Mouse (Mus musculus) layer of hippocampus, postnatal 10 days (tissue): ENCODE results near the gene Gsn. TPM values are rescaled to one million over a fixed set of nuclear protein-coding genes. Genes with fewer than 3 reads are reported as not detected.

ENCODE experiments used
- DNase-seq, 2 experiments: peaks; one replicate each; pipeline ENCODE4 v3.0.0; 2021; ENCODE audit warnings: low spot score in 2 of 2
- total RNA-seq, 2 experiments: library from RNA; stranded (reverse); gene quantifications; 2 replicates each; pipeline ENCODE4 v1.2.3; 2021

Gsn gene
- total RNA-seq, 2 experiments from 2014 or later, result 23.9 to 24.2 TPM

DNA sequence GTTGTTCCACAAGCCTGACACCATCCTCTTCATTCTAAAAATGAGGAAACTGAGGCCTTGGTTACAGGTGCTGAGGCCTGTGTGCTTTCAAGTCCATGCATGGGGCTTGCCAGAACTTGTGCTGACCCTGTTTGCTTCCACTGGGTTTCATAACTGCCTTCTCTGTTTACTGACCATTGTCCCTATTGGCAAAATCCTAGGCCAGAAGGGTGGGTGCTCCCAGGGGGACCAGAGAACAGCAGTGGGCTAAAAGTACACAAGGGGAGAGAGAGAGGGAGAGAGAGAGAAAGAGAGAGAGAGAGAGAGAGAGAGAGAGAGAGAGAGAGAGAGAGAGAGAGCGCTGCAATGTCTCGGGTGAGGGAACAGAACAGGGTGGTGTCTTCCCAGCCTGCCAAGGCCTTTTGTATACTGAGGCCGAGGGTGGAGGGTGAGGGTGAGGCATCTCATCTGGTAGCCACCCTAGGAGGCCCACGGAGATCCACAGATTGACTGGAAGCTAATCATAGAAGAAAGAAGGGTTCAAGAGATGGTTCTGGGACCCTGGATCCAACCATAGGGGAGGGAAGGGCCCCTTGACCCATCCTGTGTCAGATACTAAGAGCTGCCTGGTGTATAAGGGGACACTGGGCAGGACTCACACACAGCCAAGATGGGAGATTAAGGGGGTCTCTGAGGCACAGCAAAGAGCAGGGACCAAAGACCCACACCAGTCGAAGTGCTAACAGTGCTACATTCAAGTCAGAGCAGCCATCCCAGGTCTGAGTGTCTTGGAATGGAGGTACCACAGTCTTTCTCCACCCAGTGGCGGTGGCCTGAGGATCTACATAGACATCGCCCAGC, 22.4 kb downstream of the Gsn start:
- no peak for DNase-seq

DNA sequence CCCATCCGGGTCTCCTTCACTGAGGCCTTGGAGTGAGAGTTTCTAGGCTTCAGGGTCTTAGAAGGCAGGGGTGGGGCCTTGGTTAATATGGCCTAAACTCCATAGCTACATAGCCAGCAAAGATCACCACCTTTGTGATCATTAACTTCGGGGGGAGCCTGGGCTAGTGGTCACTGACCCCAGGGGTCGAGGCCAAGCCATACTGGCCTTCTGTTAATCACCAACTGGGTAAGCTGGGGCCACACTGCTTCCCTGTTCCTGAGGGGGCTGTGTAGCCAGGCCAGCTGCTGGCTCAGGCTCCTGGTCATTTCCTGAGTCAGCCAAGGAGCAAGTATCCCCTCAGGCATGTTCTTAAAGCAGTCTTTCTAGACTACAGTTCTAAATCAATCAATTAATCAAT, 23.8 kb downstream of the Gsn start:
- no peak for DNase-seq

DNA sequence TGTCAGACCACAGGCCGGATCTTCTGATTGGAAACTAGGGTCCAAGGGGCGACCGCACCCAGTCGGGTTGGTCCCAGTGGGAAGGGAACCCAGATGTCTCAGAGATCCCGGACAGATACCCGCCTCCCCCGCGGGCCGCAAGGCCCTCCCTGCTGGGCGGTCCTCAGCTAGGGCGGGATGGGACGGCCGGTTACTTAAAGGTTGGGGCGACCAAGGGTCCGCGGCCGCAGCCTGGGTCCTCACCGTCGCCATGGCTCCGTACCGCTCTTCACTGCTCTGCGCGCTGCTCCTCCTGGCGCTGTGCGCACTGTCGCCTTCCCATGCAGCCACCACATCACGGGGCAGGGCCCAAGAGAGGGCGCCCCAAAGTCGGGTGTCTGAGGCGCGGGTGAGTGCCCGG, 26.0 kb downstream of the Gsn start:
- DNase-seq, result no peak

DNA sequence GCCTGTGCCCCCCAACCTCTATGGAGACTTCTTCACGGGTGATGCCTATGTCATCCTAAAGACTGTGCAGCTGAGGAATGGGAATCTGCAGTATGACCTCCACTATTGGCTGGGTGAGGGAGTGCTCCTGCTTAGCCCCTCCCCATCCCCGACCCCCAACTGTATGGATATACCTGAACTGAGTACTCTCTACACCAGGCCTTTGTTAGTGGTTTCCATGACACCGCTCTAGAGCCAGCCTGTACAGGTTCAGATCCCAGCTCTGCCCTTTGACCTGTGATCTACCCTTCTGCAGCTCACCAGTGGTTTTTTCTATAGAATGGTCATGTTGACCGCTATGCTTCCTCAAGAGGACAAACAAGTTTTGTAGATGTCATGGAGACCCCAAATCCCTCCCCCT, 27.8 kb downstream of the Gsn start:
- no peak for DNase-seq

DNA sequence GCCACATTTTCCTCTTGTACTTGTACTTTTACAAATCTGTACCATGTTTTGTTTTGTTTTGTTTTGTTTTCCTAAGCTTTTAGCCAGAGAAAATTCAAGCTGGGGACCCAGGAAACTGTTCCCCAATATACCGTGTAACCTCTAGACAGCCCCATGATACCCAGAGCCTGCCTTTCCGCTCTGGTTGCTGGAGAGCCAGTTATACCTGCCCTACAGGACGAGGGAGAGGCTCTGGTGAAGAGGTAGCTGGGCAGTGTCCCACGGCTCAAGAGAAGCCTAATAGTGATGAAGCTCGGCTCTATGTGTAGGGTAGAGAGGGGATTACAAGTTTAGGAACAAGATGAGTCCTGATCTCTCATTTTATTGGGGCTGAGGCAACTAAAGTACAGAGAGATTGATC, 29.0 kb downstream of the Gsn start:
- DNase-seq, result no peak

DNA sequence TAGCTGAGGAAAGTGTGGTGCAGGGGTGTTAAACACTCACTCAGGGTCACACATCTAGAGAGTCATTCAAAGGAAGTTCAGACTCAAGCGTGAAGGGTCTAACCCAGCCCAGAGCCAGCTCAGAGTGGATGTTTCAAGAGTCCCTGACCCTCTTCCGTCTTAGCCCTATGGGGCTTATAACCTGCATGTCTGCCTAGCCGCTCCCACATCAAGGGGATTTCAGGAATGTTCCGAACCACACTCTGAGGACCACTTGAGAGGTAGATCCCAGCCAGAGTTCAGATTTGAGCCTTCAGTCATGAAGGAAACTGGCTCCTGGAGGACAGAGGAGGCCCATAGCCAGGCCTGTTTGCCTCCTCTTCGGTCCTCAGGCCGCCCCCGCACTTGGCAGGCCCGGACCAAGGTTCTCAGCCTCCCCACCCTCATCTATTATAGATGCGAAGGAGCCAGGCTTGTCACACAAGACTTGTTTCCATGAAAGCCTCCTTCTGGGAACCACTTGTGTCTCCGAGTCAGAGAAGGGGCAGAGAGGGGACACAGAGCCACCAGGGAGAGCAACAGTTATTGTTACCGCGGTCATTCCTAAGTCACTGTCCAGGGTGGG, 30.9 kb downstream of the Gsn start:
- no peak for DNase-seq

DNA sequence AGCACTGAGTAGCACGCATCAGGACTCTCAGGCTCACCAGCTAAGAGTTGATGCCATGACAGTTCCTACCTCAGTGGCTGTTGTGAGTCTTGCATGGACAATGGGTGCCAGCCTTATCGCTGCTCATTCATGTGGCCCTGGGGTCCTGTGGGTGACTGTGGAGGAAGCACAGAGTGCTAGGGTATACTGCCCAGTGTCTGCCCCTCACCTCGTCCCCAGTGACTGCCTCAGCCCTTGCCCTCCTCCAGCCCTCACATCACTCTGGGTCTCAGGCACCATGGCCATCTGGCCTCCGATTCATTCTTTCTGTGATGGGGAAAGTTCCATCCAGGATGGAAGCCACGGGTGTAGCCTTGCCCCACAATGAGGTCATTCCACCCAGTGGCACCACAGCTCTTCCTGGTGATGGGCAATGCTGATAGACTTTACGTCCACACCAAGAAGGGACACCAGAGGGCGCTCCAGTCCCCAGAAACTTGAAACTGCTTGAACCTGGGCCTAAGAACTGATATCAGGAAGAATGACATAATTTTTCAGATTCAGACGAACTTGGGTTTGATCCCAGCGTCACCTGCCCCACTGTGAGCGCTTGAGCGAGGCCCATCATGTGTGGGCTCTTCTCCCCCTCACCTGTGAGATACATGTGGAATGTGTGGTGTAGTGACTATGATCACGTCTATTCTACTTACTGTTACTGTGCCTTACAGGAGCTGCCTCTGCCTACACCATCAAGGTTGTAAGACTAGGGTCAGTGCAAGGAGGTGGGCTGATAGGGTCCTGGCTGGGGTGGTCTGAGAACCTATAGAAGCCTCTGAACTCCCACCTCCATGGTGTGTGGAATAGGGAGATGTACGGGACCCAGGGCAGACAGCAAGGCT, 32.8 kb downstream of the Gsn start:
- peak; percentile 87 to 88 for DNase-seq

DNA sequence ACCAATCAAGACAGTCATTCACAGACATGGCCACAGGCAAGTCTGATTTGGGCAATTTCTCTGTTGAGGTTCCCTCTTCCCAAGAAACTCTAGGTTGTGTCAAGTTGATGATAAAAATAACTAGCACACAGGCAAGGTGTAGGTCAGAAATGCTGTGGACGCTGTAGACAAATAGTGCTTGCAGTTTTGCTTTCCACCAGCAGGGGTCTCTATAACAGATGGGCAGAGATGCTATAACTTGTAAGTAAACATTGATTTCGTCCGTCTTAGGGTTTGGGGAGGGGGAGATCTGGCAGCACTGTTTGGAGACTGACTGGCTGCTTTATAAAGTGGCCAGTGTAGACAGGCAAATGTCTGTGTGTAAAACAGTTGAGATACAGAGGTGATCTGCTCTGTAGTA, 35.7 kb downstream of the Gsn start:
- peak; percentile 51 to 61 for DNase-seq

DNA sequence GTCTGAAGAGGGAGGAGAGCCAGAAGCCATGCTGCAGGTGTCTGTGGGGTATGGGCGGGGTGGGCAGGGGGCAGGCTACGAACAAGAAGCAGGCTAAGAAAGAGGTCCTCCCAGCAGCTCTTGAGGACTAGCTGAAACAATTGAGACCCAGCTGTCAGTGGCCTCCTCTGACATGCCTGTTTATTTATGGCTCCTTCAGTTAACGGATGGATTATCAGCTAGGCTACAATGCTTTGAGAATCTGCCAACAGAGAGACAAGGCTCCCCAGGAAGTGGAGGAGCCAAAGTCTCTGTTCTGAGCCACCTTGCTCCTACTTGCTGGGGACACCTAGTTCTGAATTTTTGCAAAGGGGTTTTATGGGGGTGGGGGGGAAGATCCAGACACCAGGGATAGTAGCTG, 36.5 kb downstream of the Gsn start:
- no peak for DNase-seq

DNA sequence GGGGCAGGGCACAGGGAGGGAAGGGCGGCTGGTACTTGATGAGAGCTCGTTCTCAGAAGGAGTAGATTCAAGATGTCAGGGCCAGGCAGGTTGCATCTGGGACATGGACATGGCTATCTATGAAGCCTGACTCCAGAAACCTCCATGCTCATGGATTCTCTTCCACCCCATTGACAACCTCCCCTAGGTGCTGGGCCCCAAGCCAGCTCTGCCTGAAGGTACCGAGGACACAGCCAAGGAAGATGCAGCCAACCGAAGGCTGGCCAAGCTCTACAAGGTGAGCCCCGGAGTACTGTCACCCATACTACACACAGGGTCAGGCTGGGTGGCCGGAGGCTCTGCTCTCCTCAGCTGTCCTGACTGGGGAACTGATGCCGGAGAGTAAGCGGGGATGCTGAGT, 37.1 kb downstream of the Gsn start:
- DNase-seq, result no peak

DNA sequence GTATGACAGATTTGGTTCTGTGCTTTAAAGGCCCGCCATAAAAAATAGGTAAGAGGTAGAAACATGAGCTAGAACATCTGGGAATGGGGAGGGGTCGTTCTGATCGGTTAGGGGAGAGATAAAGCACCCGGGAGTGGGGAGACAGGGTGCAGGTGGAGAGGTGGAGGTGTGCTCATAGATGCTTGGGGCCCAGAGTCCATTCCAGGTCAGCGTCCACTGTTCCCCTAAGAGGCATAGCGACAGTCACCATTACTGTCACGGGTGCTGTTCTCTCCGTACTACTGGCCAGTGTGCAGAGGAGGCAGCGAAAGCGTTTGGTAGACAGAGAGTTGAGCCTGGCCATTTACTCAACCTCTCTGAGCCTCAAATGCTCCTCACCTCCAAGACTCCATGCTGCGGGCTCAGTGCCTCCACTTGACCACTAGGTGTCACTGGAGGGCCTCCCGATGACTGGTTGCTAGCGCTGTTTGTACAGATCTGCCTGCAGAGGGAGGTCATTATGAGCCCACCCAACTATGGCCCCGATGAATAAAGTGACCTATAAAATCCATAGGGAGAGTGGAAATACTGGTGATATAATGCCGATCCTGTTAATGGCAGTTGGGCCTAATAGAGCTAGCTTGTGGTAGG, 41.6 kb downstream of the Gsn start:
- peak; percentile 85 to 88 for DNase-seq

DNA sequence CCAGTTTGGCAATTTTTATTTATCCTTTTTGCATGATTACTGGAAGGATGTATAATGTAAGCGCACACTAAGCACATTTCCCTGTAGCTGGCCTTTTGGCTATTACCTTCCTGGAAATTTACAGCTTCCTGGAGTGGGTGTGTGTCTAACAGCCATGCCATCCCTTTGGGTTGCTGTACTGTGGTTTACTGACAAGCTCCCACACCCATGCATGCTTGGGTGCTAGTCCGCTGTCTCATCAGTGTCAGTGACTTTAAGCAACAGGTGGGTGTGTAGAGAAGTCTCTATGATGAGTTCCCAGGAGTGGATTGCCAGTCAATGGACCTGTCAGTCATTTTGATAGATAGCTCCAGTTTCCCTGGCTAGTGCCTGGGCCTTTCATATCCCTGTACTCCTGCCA, 43.3 kb downstream of the Gsn start:
- no peak for DNase-seq

DNA sequence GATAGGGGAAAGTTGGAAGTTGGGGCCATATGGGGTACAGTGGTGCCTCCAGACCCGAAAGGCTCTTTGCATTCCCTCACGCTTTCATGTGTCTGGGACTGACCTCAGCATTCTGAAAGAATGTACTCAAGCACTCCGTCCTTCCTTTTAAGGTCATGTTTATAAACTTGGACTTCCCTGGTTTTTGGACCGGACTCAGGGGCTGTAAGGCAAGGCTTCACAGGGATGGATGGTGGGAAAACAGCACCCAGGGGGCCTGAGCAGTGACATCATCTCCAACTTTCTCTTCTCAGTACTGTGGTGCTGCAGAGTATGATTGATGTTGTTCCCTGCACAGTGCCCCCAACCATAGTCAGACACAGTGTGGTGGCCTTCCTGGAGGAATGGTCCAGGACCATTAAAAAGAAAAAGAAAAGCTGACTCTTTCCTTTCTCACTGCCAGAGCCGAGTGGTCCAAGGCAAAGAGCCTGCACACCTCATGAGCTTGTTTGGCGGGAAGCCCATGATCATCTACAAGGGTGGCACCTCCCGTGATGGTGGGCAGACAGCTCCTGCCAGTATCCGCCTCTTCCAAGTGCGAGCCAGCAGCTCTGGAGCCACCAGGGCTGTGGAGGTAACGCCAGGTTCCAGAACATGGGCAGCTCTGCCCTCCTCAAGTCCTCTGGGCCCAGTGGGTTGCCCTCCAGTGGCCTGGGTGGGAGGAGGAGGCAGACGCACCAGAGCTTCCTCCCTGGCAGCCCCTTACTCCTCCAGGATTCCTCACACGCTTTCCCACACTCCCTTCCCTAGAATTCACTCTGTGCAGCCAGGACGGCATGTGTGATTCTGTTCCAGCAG, 46.1 kb downstream of the Gsn start:
- no peak for DNase-seq

DNA sequence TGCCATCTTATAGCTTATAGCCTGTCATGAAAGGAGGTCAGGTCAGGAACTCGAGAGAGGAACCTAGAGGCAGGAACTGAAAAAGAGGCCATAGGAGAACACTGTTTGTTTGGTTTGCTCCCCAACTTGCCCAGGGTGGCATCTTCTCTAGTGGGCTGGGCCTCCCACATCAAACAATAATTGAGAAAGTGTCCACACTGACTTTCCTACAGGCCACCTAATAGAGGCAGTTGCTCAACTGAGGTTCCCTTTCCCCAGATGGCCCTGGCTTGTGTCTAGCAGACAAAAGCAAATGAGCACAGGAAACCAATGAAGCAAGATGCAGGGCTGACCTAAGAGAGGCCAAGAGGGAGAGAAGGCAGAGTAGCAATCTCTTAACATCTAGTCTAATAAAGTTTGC, 52.0 kb downstream of the Gsn start:
- no peak for DNase-seq

DNA sequence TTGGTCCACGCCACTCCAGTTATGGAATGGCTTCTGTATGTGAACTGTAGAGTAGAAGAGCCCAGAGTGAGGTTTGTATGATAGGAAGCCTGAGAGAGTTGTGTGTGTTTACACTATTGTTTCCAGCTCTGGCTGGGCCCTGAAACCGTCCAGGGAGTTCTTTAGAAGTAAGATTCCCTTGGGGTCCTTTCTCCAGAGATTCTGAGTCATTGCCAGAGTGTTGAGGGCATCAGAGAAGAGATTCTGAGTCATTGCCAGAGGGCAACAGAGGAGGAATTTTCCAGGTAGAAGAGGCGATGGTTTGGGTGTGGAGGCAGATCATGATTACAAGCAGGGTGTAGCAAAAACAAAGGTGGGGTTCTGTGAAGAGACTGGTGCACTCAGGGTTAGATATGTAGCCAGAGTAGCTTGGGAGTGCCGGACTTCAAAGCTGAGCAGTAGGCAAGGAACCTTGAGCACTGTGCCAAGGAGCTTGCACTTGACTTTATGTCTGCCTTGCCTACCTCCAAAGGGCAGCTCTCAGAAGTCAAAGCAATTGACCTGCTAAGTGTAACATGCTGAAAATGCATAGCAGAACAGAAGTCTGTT, 53.8 kb downstream of the Gsn start:
- no peak for DNase-seq

DNA sequence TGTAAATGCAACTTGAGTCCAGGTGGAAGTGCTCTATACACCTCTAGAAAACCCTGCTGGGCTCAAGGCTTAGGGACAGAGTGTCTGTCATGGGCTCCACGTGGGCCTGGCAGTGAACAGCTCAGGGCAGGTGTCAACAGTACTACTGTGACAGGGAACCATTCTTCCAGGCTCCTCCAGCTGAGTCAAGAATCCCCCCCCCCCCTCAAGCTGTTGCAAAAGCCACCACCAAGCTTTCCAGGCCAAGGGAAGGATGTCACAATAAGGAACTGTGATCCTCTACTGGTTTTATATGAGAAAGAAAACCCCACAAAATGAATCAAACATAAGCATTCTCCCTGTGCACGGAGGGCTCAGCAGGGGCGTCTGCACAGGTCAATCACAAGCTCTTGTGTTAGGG, 58.1 kb downstream of the Gsn start:
- DNase-seq, result no peak

DNA sequence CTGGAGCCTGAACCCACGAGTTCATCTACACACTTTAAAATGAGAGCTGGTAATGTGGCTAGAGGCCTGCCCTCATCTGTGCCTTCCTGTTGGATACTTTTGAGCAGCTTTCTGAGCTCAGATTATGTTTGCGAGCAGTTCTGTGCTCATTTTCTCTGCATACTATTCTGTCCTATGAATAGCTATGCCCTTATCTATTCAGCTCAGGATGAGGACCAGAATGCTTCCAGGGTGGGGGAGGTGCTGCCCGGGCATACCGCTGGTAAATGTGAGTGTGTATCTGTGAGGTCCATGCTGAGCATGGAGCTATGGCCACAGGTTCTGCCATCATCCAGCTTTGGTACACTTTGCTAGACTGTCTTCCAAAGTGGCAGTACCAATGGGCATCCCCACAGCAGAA, 61.4 kb downstream of the Gsn start:
- no peak for DNase-seq

DNA sequence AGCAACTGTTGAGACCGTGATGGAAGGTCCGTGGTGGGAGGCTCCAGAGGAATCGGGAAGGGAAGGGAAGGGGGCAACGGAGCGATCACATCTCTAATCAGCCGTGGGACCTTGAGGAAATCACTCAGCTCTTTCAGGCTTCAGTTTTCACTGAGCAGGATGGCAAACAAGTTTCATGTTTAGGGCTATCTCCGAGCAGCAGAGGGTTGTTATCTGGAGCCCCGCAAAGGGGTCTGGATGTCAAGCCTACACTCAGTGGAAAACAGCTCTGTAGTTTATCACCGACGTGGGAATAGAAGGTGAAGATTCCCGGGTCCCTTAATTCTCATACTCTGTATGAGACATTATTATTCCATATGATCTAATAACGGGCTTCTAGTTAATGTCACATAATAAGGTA, 62.2 kb downstream of the Gsn start:
- no peak for DNase-seq

DNA sequence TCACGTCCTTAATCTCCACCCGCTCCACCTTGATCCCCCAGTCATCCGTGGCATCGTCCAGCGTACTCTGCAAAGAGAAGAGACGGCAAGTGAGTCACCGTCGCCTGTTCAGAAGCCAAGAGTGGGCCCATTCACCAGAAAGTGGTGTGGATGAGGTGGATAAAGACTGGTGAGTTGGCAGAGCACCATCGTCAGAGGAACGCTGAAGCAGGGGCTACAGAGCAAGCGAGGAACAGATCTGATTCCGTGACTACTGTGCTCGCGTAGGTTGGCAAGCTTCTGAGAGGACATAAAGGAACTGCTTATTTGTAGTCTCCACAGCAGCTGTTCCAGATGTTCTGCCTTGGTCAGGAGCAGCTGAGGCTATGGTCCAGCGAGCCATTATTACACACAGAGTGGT, 64.2 kb downstream of the Gsn start:
- DNase-seq, result no peak

DNA sequence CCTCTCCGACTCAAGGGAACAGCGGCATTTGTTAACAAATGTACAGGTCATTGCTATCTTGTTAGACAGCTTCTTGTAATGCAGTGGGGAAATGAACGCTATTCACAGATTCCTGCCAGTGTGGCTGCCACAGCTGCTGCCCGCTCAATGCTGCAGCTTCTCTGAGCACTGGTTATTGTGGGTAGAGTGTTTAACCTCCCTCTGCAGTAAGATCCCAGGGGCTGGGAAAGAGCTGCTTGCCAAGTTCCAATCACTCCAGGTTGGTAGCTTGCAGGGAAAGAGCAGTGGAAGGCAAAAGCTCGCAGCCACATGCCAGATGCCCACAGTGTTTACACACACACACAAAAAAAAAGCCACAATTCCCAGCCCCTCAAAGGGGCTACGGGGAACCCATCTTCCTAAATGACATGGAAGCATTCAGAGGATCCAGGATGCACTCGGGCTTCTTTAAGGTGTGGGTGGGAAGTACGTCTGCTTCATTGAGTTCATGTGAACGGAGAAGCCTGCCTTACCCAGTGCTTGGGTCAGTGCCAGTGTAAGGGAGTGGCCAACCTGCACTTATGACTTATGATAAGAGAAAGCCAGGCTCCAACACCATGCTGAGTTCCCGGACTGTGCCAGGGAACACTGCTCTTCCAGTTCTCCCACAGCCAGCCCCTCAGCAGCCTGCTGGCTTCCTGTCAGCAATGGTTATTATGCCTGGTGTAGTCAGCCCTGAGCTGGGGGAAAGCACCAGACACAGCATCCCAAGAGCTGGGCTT, 66.4 kb downstream of the Gsn start:
- DNase-seq, result peak; percentile 21 to 43
